Mouse (Mus musculus) heart, adult 8-10 months (tissue): ENCODE results near the gene Tbc1d10c. TPM values are rescaled to one million over a fixed set of nuclear protein-coding genes. Genes with fewer than 3 reads are reported as not detected.
"Not testable (repeated sequence)": the region's sequence is repeated elsewhere in the genome, so short reads cannot be mapped to it uniquely, and the experiment has no call there.

Experiments
- DNase-seq: peaks from one replicate; pipeline ENCODE4 v3.0.0; 2022; ENCODE audit warnings: low spot score
- microRNA-seq: library from miRNA; unstranded; fragments of <30 nt; microRNA quantifications from one replicate; pipeline ENCODE4 v1.2.0, GENCODE M21; 2022
- total RNA-seq, 4 experiments: library from RNA; stranded (reverse); gene quantifications; 2 replicates each; pipeline ENCODE4 v1.2.4; 2022

The Tbc1d10c gene
- total RNA-seq, 4 experiments from 2014 or later, result 8.6 to 19.6 (median 12.4) TPM

GRCm38 (mm10) chr19:4145936-4146335 is 45.1 kb downstream of the Tbc1d10c start:
- DNase-seq, result no peak

- no peak for DNase-seq
These were observed 46.3 kb downstream of the Tbc1d10c start for GRCm38 (mm10) chr19:4144550-4145498.

GRCm38 (mm10) chr19:4143759-4144268 is 47.3 kb downstream of the Tbc1d10c start, which contains the start of gene Cabp4:
Gene Cabp4 (minus strand): TSS chr19:4144033.
- no peak for DNase-seq

- DNase-seq, result no peak
These were observed 48.5 kb downstream of the Tbc1d10c start for GRCm38 (mm10) chr19:4142416-4143173.

- no peak for DNase-seq
These were observed 50.9 kb downstream of the Tbc1d10c start for GRCm38 (mm10) chr19:4140147-4140546.

- no peak for DNase-seq
These were observed 51.6 kb downstream of the Tbc1d10c start, which contains the start of gene Gpr152 for GRCm38 (mm10) chr19:4139446-4139845. Gene Gpr152 (plus strand): TSS chr19:4139787.

- DNase-seq, result no peak
These were observed 53.2 kb downstream of the Tbc1d10c start for GRCm38 (mm10) chr19:4137913-4138312.

- no peak for DNase-seq
These were observed 54.6 kb downstream of the Tbc1d10c start for GRCm38 (mm10) chr19:4136463-4136862.

- DNase-seq, result not testable (repeated sequence)
These were observed 55.1 kb downstream of the Tbc1d10c start for GRCm38 (mm10) chr19:4135963-4136345.

GRCm38 (mm10) chr19:4135229-4135962 is 55.7 kb downstream of the Tbc1d10c start:
- DNase-seq, result not testable (repeated sequence)

- DNase-seq, result no peak
These were observed 56.7 kb downstream of the Tbc1d10c start for GRCm38 (mm10) chr19:4134354-4134753.

Small RNA genes within 50 kb of the gene (microRNA-seq; reads per million reads assigned to microRNA genes)
- gene Gm26115, result not detected

Other genes starting within 250 kb of the Tbc1d10c start
- 1 to 10 TPM in 1 of 4 experiments, under 1 TPM in 3; 0.35 to 1.2 (median 0.55) TPM for gene Aldh3b3, start 232.6 kb downstream of the Tbc1d10c start, total RNA-seq
- under 1 TPM in 2 of 4 experiments, not detected in 2; 0.19 to 0.23 TPM for gene Aldh3b2, start 219.0 kb downstream of the Tbc1d10c start, total RNA-seq
- 10 to 100 TPM; 24.2 to 32.4 (median 28.4) TPM for gene Acy3, start 204.7 kb downstream of the Tbc1d10c start, total RNA-seq
- not detected for gene Tbx10, start 198.5 kb downstream of the Tbc1d10c start, total RNA-seq
- 100 to 1,000 TPM; 134 to 165 (median 153) TPM for gene Nudt8, start 190.7 kb downstream of the Tbc1d10c start, total RNA-seq
- 1 to 10 TPM in 1 of 4 experiments, under 1 TPM in 3; 0.69 to 1.6 (median 0.81) TPM for gene Gm49405, start 190.7 kb downstream of the Tbc1d10c start, total RNA-seq
- 100 to 1,000 TPM; 255 to 281 (median 261) TPM for gene Doc2g, start 188.0 kb downstream of the Tbc1d10c start, total RNA-seq
- gene Ndufv1, start 178.5 kb downstream of the Tbc1d10c start, total RNA-seq, result 1,000 to 10,000 TPM; 1,087 to 1,207 (median 1,176) TPM
- 100 to 1,000 TPM; 355 to 468 (median 390) TPM for gene Gstp1, start 153.3 kb downstream of the Tbc1d10c start, total RNA-seq
- gene Gstp2, start 145.3 kb downstream of the Tbc1d10c start, total RNA-seq, result 100 to 1,000 TPM; 131 to 147 (median 142) TPM
- gene Gstp3, start 131.7 kb downstream of the Tbc1d10c start, total RNA-seq, result not detected
- gene Cabp2, start 109.7 kb downstream of the Tbc1d10c start, total RNA-seq, result not detected
- 10 to 100 TPM; 33.6 to 43.4 (median 39.5) TPM for gene Cdk2ap2, start 94.1 kb downstream of the Tbc1d10c start, total RNA-seq
- gene Pitpnm1, start 91.3 kb downstream of the Tbc1d10c start, total RNA-seq, result 10 to 100 TPM; 17.0 to 22.1 (median 18.3) TPM
- 10 to 100 TPM; 65.9 to 79.6 (median 70.7) TPM for gene Aip, start 65.4 kb downstream of the Tbc1d10c start, total RNA-seq
- not detected for gene Gpr152, start 51.5 kb downstream of the Tbc1d10c start, total RNA-seq
- not detected for gene Cabp4, start 47.3 kb downstream of the Tbc1d10c start, total RNA-seq
- gene Coro1b, start 42.7 kb downstream of the Tbc1d10c start, total RNA-seq, result 10 to 100 TPM; 34.9 to 55.9 (median 42.8) TPM
- gene Ptprcap, start 37.7 kb downstream of the Tbc1d10c start, total RNA-seq, result 1 to 10 TPM in 3 of 4 experiments, under 1 TPM in 1; 0.73 to 2.4 (median 1.3) TPM
- gene Rps6kb2, start 27.9 kb downstream of the Tbc1d10c start, total RNA-seq, result 10 to 100 TPM; 15.6 to 17.9 (median 17.0) TPM
- gene Carns1, start 15.8 kb downstream of the Tbc1d10c start, total RNA-seq, result 10 to 100 TPM; 28.3 to 37.5 (median 30.5) TPM
- 100 to 1,000 TPM; 261 to 310 (median 281) TPM for gene Ppp1ca, start 781 bp upstream of the Tbc1d10c start, total RNA-seq
- gene Rad9a, start 10.4 kb upstream of the Tbc1d10c start, total RNA-seq, result 1 to 10 TPM; 5.3 to 6.2 (median 5.6) TPM
- 1 to 10 TPM in 2 of 4 experiments, under 1 TPM in 2; 0.57 to 1.6 (median 1.0) TPM for gene Clcf1, start 23.0 kb upstream of the Tbc1d10c start, total RNA-seq
- under 1 TPM in 1 of 4 experiments, not detected in 3; 0.87 TPM for gene AC109138.7, start 23.1 kb upstream of the Tbc1d10c start, total RNA-seq
- 10 to 100 TPM; 11.9 to 17.5 (median 14.3) TPM for gene Pold4, start 40.6 kb upstream of the Tbc1d10c start, total RNA-seq
- gene Ssh3, start 77.9 kb upstream of the Tbc1d10c start, total RNA-seq, result 10 to 100 TPM in 2 of 4 experiments, 1 to 10 TPM in 2; 6.1 to 11.4 (median 8.1) TPM
- 1 to 10 TPM in 1 of 4 experiments, under 1 TPM in 3; 0.59 to 2.1 (median 0.80) TPM for gene Ankrd13d, start 91.9 kb upstream of the Tbc1d10c start, total RNA-seq
- gene Grk2, start 114.9 kb upstream of the Tbc1d10c start, total RNA-seq, result 10 to 100 TPM; 48.7 to 55.9 (median 50.7) TPM
- 10 to 100 TPM; 36.9 to 47.7 (median 38.9) TPM for gene Kdm2a, start 207.0 kb upstream of the Tbc1d10c start, total RNA-seq
- 1 to 10 TPM; 5.1 to 6.7 (median 5.8) TPM for gene Rhod, start 248.1 kb upstream of the Tbc1d10c start, total RNA-seq